Mouse (Mus musculus) lung, postnatal 0 days (tissue): ENCODE data around the gene Sytl1.

Source experiments
- CTCF ChIP-seq: IDR thresholded peaks from 2 replicates; pipeline ENCODE4 v1.5.1; 2016; ENCODE audit warnings: antibody characterized with exemption, mild to moderate bottlenecking
- EP300 ChIP-seq: IDR thresholded peaks from 2 replicates; pipeline ENCODE4 v1.6.1; 2016; ENCODE audit warnings: antibody characterized with exemption, mild to moderate bottlenecking, control low read depth

GRCm38 (mm10) chr4:133277104-133278026 lies 14.5 kb upstream of the Sytl1 start, which contains the start of gene Tmem222:
- TF ChIP-seq EP300 (no peak), CTCF (no peak)
